ENCODE assay signal across 11 mouse cellular contexts in the genomic region with DNA sequence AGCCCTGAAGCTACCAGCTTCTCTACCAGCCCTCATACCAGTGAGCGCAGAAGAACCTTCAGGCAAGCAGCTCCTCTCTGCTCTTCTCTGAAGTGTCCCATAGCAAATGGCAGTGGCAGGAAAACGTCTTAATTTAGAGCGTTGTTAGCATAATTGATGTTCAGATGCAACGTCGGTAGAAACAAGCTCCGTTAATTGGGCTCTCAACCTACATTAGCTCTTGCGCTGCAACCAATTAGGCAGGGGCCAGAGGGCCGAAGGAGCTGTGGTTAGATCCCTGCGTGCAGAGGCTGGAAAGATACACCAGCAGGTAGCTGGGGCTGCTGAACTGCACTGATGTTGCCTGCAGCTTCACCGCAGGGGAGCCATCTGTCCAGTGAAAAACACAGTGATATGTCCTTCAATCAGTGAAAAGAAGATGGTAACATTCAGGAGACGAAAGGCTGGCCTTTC.
DNase-seq lines count a peak whose midpoint lies in the region; ATAC-seq lines count a peak whose summit lies in the region.
"Had no signal": no experiment of that assay in that cellular context is flagged by ENCODE, and none has a peak within 500 bp of the region (broad histone marks: within the 10 kb centered on the region; RNA-seq: fewer than 3 reads in every experiment).

No protein-coding gene starts in this region.

- peak overlapping the region; percentile 63 for H3K27ac ChIP-seq in forebrain, embryonic 14.5 days (ENCODE audit: low read depth, low read length)
- no peak overlapping the region; the same call in 1 of the 2 replicates for H3K27ac ChIP-seq in midbrain, embryonic 12.5 days (replicated peaks)
- H3K27ac ChIP-seq in heart, embryonic 11.5 days (ENCODE audit: low read depth, low read length): no peak overlapping the region
- H3K27ac ChIP-seq: limb, embryonic 15.5 days had no signal

- no peak overlapping the region for H3K4me3 ChIP-seq in forebrain, embryonic 14.5 days (ENCODE audit: low read depth, low read length)
- H3K4me3 ChIP-seq in midbrain, embryonic 12.5 days: no peak overlapping the region
- H3K4me3 ChIP-seq in heart, embryonic 11.5 days (ENCODE audit: low read depth, low read length): no peak overlapping the region
- H3K4me3 ChIP-seq: limb, embryonic 15.5 days had no signal

- H3K4me2 ChIP-seq in forebrain, embryonic 14.5 days (ENCODE audit: low read length): peak overlapping the region; percentile 28
- no peak overlapping the region; the same call in 1 of the 2 replicates for H3K4me2 ChIP-seq in midbrain, embryonic 12.5 days (replicated peaks)
- no peak overlapping the region for H3K4me2 ChIP-seq in heart, embryonic 11.5 days
- H3K4me2 ChIP-seq: limb, embryonic 15.5 days had no signal

- no peak overlapping the region for H3K9ac ChIP-seq in forebrain, embryonic 14.5 days (ENCODE audit: low read length)
- H3K9ac ChIP-seq in midbrain, embryonic 12.5 days (replicated peaks): no peak overlapping the region
- no peak overlapping the region for H3K9ac ChIP-seq in heart, embryonic 11.5 days (ENCODE audit: low read depth, low read length)
- H3K9ac ChIP-seq: limb, embryonic 15.5 days had no signal

- peak; percentile 46 for DNase-seq in ES-CJ7 (ENCODE audit: low read depth, low spot score)
- peak; percentile 63 to 79 for DNase-seq in cerebellum, postnatal 10 days
- peak; percentile 85 for DNase-seq in forebrain, embryonic 14.5 days (ENCODE audit: low spot score)
- DNase-seq in lung, adult 18-20 months: no peak
- no peak for DNase-seq in right cerebral cortex, adult 18-20 months
- no peak for DNase-seq in frontal cortex, postnatal 36 days (ENCODE audit: low spot score in 2 of 2)
- DNase-seq: heart, adult 18-20 months; kidney, adult 11 months had no signal

- H3K4me1 ChIP-seq in forebrain, embryonic 14.5 days (ENCODE audit: control insufficient read depth, insufficient read depth, low read length): peaks cover 48% of the 10 kb centered on the region
- H3K4me1 ChIP-seq in midbrain, embryonic 12.5 days: peaks cover 39% of the 10 kb centered on the region
- no peaks in the 10 kb centered on the region for H3K4me1 ChIP-seq in heart, embryonic 11.5 days (ENCODE audit: control insufficient read depth, insufficient read depth, low read length)

- no peaks in the 10 kb centered on the region for H3K36me3 ChIP-seq in forebrain, embryonic 14.5 days (ENCODE audit: control insufficient read depth, insufficient read depth, low read length)
- H3K36me3 ChIP-seq in midbrain, embryonic 12.5 days: no peaks in the 10 kb centered on the region
- H3K36me3 ChIP-seq in heart, embryonic 11.5 days (ENCODE audit: control insufficient read depth, insufficient read depth, low read length): no peaks in the 10 kb centered on the region
- H3K36me3 ChIP-seq: limb, embryonic 15.5 days had no signal

- WGBS in forebrain, embryonic 14.5 days: 4% methylated on average over 11 of the region's 11 CpGs
- WGBS in midbrain, embryonic 12.5 days: 26% methylated on average over 11 of the region's 11 CpGs
- 49% methylated on average over 11 of the region's 11 CpGs for WGBS in heart, embryonic 11.5 days (ENCODE audit: insufficient replicate concordance)

- H3K9me3 ChIP-seq in forebrain, embryonic 14.5 days (replicated peaks; ENCODE audit: control insufficient read depth, low read length): no peaks in the 10 kb centered on the region
- H3K9me3 ChIP-seq in midbrain, embryonic 12.5 days: no peaks in the 10 kb centered on the region
- no peaks in the 10 kb centered on the region for H3K9me3 ChIP-seq in heart, embryonic 11.5 days (replicated peaks; ENCODE audit: control insufficient read depth, low read length)
- H3K9me3 ChIP-seq: limb, embryonic 15.5 days had no signal

- no peaks in the 10 kb centered on the region for H3K27me3 ChIP-seq in forebrain, embryonic 14.5 days (replicated peaks; ENCODE audit: control insufficient read depth, insufficient read depth, low read length)
- no peaks in the 10 kb centered on the region for H3K27me3 ChIP-seq in midbrain, embryonic 12.5 days
- 0 out of 2 replicates have a peak, but pooled peaks cover 5% of the 10 kb centered on the region for H3K27me3 ChIP-seq in heart, embryonic 11.5 days (ENCODE audit: control insufficient read depth, insufficient read depth, low read length)

- ATAC-seq in forebrain, embryonic 14.5 days: peak; percentile 69
- peak; percentile 81 for ATAC-seq in midbrain, embryonic 12.5 days (ENCODE audit: low FRiP score, low read depth)
- no peak for ATAC-seq in heart, embryonic 11.5 days (replicated peaks; ENCODE audit: insufficient number of reproducible peaks, low FRiP score, low TSS enrichment)

Comparison
In these comparisons a context has a peak if more than half of its experiments do, and no peak if none do; other contexts are left out.
1. DNase-seq: peak in ES-CJ7 (single experiment), cerebellum, postnatal 10 days (2 of 2) and forebrain, embryonic 14.5 days (single experiment); none in lung, adult 18-20 months (0 of 2), right cerebral cortex, adult 18-20 months (single experiment) and frontal cortex, postnatal 36 days (0 of 2).